Mouse (Mus musculus): ENCODE measurements around the gene Wiz. TPM values are rescaled to one million over a fixed set of nuclear protein-coding genes. Genes with fewer than 3 reads are reported as not detected.
A peak's percentile ranks its signal among the peaks of the same experiment; 100 is the strongest.

Gene Wiz
- polyA plus RNA-seq, 1 experiment from 2014 or later = 6.2 TPM

- peak overlapping the region; percentile 91 for H3K4me3 ChIP-seq (replicated peaks)
- peak overlapping the region; percentile 88 for H3K4me2 ChIP-seq
- H3K9ac ChIP-seq = peak overlapping the region; percentile 76
- no peaks in the 10 kb centered on the region for H3K9me3 ChIP-seq (replicated peaks)
- no peaks in the 10 kb centered on the region for H3K27me3 ChIP-seq
- H3K4me1 ChIP-seq (replicated peaks) = peaks cover 50% of the 10 kb centered on the region
- ATAC-seq (ENCODE audit: insufficient read depth) = peak; percentile 6; the same call in 1 of the 2 replicates
- peak overlapping the region; percentile 88 for H3K27ac ChIP-seq (replicated peaks)
- under 1% methylated on average over 24 of the region's 24 CpGs for WGBS (ENCODE audit: insufficient replicate concordance)
- H3K36me3 ChIP-seq (replicated peaks) = peaks cover 18% of the 10 kb centered on the region
Observed at GRCm38 (mm10) chr17:32349851-32350381, 39.3 kb downstream of the Wiz start.

DNA sequence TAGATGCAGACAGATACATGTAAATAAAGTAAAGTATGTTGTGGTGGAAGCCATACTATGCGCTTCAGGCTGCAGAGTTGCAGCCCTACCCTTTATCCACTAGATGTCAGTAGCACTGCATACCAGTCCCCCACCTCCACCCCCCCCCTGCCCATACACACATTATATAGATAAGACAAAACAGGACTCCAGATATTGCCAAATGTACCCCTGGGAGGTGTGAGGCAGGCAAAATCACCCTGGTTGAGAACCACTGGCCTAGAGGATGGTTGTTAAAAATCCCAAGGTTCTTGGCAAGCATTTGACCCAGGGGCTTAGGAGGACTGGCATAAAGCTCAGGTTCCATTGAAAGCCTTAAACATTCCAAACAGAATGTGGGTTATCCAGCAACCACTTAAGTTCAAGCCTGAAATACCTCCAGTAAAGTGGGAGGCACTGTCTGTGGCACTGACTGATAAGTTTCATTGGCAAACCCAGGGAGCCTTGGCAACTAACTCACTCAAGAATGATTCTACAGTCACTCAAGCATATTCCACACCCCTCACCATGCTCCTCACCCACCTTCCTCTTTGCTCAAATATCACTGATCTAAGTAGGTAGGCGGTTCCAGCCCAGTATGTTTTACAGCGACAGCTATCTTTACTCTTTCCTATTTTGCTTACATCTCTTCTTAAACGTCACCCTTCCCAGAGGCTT, 40.1 kb downstream of the Wiz start:
- peak overlapping the region; percentile 88 for H3K27ac ChIP-seq (replicated peaks)
- peak; percentile 45 for ATAC-seq (ENCODE audit: insufficient read depth)
- H3K9ac ChIP-seq = peak overlapping the region; percentile 76
- peak overlapping the region; percentile 88 for H3K4me2 ChIP-seq
- peaks cover 50% of the 10 kb centered on the region for H3K4me1 ChIP-seq (replicated peaks)
- H3K27me3 ChIP-seq = no peaks in the 10 kb centered on the region
- H3K36me3 ChIP-seq (replicated peaks) = peaks cover 18% of the 10 kb centered on the region
- H3K9me3 ChIP-seq (replicated peaks) = no peaks in the 10 kb centered on the region
- peak overlapping the region; percentile 91 for H3K4me3 ChIP-seq (replicated peaks)
- WGBS (ENCODE audit: insufficient replicate concordance) = 5% methylated on average over 4 of the region's 4 CpGs

DNA sequence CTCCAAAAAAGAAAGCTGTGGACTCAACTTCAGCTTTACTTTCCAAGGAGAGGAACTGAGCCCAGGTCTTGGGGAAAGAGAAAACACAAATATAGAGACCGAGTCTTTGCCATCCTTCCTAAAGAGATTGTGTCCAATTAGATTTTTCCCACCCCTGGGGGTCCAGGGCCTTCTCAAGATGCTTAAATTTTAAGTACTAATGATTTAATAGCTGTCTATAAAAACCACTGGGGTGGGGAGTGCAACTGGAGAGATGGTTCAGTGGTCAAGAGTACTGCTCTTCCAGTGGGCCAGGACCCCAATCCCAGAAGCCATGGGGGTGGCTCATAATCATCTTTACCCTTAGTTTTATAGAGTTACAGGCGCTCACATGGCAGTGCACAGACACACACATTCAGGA, 40.8 kb downstream of the Wiz start:
- ATAC-seq (ENCODE audit: insufficient read depth) = no peak
- Histone ChIP-seq H3K4me1 (replicated peaks) (peaks cover 50% of the 10 kb centered on the region), H3K27me3 (no peaks in the 10 kb centered on the region), H3K27ac (replicated peaks) (peak overlapping the region; percentile 88; the same call in 1 of the 2 replicates), H3K36me3 (replicated peaks) (peaks cover 18% of the 10 kb centered on the region), H3K9ac (peak overlapping the region; percentile 76; the same call in 1 of the 2 replicates), H3K4me2 (peak overlapping the region; percentile 88), H3K4me3 (replicated peaks) (peak overlapping the region; percentile 91), H3K9me3 (replicated peaks) (no peaks in the 10 kb centered on the region)
- WGBS (ENCODE audit: insufficient replicate concordance) = 79% methylated on average over 2 of the region's 2 CpGs

- H3K4me2 ChIP-seq = no peak overlapping the region
- 80% methylated on average over 1 of the region's 1 CpGs for WGBS (ENCODE audit: insufficient replicate concordance)
- no peak for ATAC-seq (ENCODE audit: insufficient read depth)
- no peak overlapping the region for H3K4me3 ChIP-seq (replicated peaks)
- no peaks in the 10 kb centered on the region for H3K9me3 ChIP-seq (replicated peaks)
- H3K27ac ChIP-seq (replicated peaks) = no peak overlapping the region
- H3K4me1 ChIP-seq (replicated peaks) = no peaks in the 10 kb centered on the region
- H3K36me3 ChIP-seq (replicated peaks) = peaks cover 72% of the 10 kb centered on the region
- no peaks in the 10 kb centered on the region for H3K27me3 ChIP-seq
- H3K9ac ChIP-seq = no peak overlapping the region
Observed at GRCm38 (mm10) chr17:32341102-32341501, 48.1 kb downstream of the Wiz start.

GRCm38 (mm10) chr17:32340110-32340509, 49.1 kb downstream of the Wiz start:
- Histone ChIP-seq H3K27ac (replicated peaks) (no peak overlapping the region), H3K9ac (no peak overlapping the region), H3K4me2 (no peak overlapping the region), H3K4me1 (replicated peaks) (no peaks in the 10 kb centered on the region), H3K9me3 (replicated peaks) (no peaks in the 10 kb centered on the region), H3K27me3 (no peaks in the 10 kb centered on the region), H3K4me3 (replicated peaks) (no peak overlapping the region), H3K36me3 (replicated peaks) (peaks cover 81% of the 10 kb centered on the region)
- ATAC-seq (ENCODE audit: insufficient read depth) = no peak
- WGBS (ENCODE audit: insufficient replicate concordance) = 7% methylated on average over 1 of the region's 1 CpGs

GRCm38 (mm10) chr17:32335869-32336268, 53.4 kb downstream of the Wiz start:
- no peak for ATAC-seq (ENCODE audit: insufficient read depth)
- WGBS (ENCODE audit: insufficient replicate concordance) = 69% methylated on average over 2 of the region's 2 CpGs
- H3K36me3 ChIP-seq (replicated peaks) = peaks cover 86% of the 10 kb centered on the region

DNA sequence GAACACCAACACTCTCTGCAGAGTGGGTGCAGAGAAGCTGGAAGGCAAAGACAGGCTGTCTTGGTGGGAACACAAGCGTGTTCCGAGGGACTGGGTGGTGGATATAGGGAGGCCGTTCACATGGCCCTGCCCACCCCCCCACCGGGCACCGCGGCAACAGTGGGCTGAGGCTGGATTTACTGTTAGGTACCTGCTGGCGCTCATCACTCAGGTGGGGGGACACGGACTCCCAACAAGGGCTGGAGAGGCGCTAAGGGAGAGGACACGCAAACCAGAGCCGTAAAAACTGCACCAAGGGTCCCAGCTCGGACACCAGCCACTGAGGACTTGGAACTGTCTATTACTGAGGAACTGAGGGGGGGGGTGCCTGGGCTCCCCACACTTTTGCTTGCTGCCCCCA, 54.3 kb downstream of the Wiz start:
- H3K4me1 ChIP-seq (replicated peaks) = no peaks in the 10 kb centered on the region
- peaks cover 94% of the 10 kb centered on the region for H3K36me3 ChIP-seq (replicated peaks)
- H3K4me2 ChIP-seq = no peak overlapping the region
- H3K4me3 ChIP-seq (replicated peaks) = no peak overlapping the region
- H3K9me3 ChIP-seq (replicated peaks) = no peaks in the 10 kb centered on the region
- H3K27ac ChIP-seq (replicated peaks) = no peak overlapping the region
- H3K9ac ChIP-seq = no peak overlapping the region
- ATAC-seq (ENCODE audit: insufficient read depth) = no peak
- WGBS (ENCODE audit: insufficient replicate concordance) = 93% methylated on average over 12 of the region's 12 CpGs
- no peaks in the 10 kb centered on the region for H3K27me3 ChIP-seq

More at GRCm38 (mm10) chr17:32335869-32336268, 53.4 kb downstream of the Wiz start:
- no peak overlapping the region for H3K9ac ChIP-seq
- no peaks in the 10 kb centered on the region for H3K27me3 ChIP-seq
- no peaks in the 10 kb centered on the region for H3K9me3 ChIP-seq (replicated peaks)
- H3K4me1 ChIP-seq (replicated peaks) = no peaks in the 10 kb centered on the region
- no peak overlapping the region for H3K27ac ChIP-seq (replicated peaks)
- H3K4me3 ChIP-seq (replicated peaks) = no peak overlapping the region
- H3K4me2 ChIP-seq = no peak overlapping the region

- ATAC-seq (ENCODE audit: insufficient read depth) = peak; percentile 32; the same call in 1 of the 2 replicates
- H3K27me3 ChIP-seq = no peaks in the 10 kb centered on the region
- no peak overlapping the region for H3K4me2 ChIP-seq
- no peaks in the 10 kb centered on the region for H3K9me3 ChIP-seq (replicated peaks)
- no peak overlapping the region for H3K27ac ChIP-seq (replicated peaks)
- WGBS (ENCODE audit: insufficient replicate concordance) = 74% methylated on average over 31 of the region's 31 CpGs
- no peak overlapping the region for H3K9ac ChIP-seq
- no peak overlapping the region for H3K4me3 ChIP-seq (replicated peaks)
- no peaks in the 10 kb centered on the region for H3K4me1 ChIP-seq (replicated peaks)
- H3K36me3 ChIP-seq (replicated peaks) = peaks cover 95% of the 10 kb centered on the region
Observed at GRCm38 (mm10) chr17:32333675-32334303, 55.5 kb downstream of the Wiz start.

DNA sequence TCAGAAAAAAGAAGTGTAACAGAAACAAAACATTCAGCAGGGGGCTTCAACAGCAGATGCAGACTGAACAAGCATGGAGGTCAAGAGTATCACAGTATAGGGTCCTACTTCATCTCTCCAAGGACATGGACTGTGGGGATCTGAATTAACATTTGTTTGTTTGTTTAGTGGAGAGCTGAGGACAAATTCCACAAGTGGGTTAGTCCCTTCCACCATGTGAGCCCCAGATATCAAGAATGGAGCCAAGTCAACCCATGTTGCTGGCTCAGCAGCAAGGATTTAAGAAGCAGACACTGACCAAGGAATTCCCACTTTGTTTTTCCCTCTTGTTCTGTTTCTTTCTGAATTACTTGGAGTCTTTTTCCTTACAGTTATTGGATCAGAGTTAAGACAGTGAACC, 61.7 kb downstream of the Wiz start:
- no peak overlapping the region for H3K9ac ChIP-seq
- H3K4me2 ChIP-seq = no peak overlapping the region
- H3K4me1 ChIP-seq (replicated peaks) = peaks cover 8% of the 10 kb centered on the region; the same call in 1 of the 2 replicates
- no peaks in the 10 kb centered on the region for H3K27me3 ChIP-seq
- ATAC-seq (ENCODE audit: insufficient read depth) = no peak
- no peak overlapping the region for H3K27ac ChIP-seq (replicated peaks)
- H3K36me3 ChIP-seq (replicated peaks) = peaks cover 86% of the 10 kb centered on the region
- H3K9me3 ChIP-seq (replicated peaks) = no peaks in the 10 kb centered on the region
- no peak overlapping the region for H3K4me3 ChIP-seq (replicated peaks)

- Histone ChIP-seq H3K27me3 (no peaks in the 10 kb centered on the region), H3K9me3 (replicated peaks) (no peaks in the 10 kb centered on the region), H3K4me3 (replicated peaks) (no peak overlapping the region), H3K27ac (replicated peaks) (no peak overlapping the region; the same call in 1 of the 2 replicates), H3K9ac (no peak overlapping the region), H3K36me3 (replicated peaks) (peaks cover 51% of the 10 kb centered on the region), H3K4me2 (peak overlapping the region; percentile 91; the same call in 1 of the 2 replicates), H3K4me1 (replicated peaks) (peaks cover 40% of the 10 kb centered on the region)
- 73% methylated on average over 1 of the region's 1 CpGs for WGBS (ENCODE audit: insufficient replicate concordance)
- no peak for ATAC-seq (ENCODE audit: insufficient read depth)
Observed at GRCm38 (mm10) chr17:32322809-32323208, 66.4 kb downstream of the Wiz start.

DNA sequence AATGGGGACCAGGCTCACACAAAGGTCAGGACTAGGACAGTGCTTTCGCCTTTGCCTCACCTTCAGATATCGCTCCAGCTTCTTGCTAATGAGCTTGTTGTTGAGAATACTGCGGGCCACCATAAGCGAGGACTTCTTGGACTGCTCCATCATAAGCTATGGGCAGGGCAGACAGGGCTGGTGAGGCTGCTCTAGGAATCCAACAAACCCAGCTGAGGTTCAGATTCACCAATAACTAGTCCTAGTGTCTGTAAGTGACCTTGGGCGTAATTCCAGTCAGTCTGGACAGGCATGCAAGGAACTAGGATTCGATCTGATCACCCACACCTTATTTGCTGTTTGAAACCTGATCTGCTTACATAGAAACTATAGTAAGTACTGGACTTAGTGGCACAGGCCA, 67.4 kb downstream of the Wiz start:
- Histone ChIP-seq H3K4me1 (replicated peaks) (peaks cover 39% of the 10 kb centered on the region), H3K9me3 (replicated peaks) (no peaks in the 10 kb centered on the region), H3K4me2 (peak overlapping the region; percentile 91), H3K4me3 (replicated peaks) (peak overlapping the region; percentile 96), H3K9ac (peak overlapping the region; percentile 81), H3K27ac (replicated peaks) (peak overlapping the region; percentile 95), H3K27me3 (no peaks in the 10 kb centered on the region), H3K36me3 (replicated peaks) (peaks cover 51% of the 10 kb centered on the region)
- WGBS (ENCODE audit: insufficient replicate concordance) = 21% methylated on average over 6 of the region's 6 CpGs
- no peak for ATAC-seq (ENCODE audit: insufficient read depth)

All from liver, embryonic 15.5 days (tissue).